Mouse (Mus musculus): ENCODE measurements at regions not wholly inside any gene's neighbourhood (a gene's known extent, or its start where the extent isn't known, plus 50 kb on each side); places are given as distances from the start of the nearest gene placed in this dataset.

DNA sequence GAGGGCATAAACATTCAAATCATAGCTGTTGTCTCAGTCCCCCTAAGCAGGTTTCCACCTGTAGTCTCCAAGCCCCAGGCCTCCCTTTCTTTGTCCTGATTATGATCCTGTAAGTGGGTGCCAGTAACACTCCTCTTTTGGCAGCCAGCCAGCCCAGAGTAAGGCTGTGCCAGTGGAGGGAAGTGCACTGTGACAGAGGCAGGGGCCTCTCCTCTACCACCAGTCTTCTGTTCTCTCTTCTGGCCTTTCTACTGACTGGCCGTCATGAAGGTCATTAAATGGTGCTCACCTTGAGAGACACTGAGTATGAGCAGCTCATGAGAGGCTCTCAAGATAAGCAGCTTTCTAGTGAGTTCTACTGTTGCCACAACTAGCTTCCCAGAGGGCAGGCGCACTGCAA is 63.5 kb upstream of the Met start:
- no peak for ATAC-seq (replicated peaks; ENCODE audit: low FRiP score, low TSS enrichment, poor library complexity, severe bottlenecking)

DNA sequence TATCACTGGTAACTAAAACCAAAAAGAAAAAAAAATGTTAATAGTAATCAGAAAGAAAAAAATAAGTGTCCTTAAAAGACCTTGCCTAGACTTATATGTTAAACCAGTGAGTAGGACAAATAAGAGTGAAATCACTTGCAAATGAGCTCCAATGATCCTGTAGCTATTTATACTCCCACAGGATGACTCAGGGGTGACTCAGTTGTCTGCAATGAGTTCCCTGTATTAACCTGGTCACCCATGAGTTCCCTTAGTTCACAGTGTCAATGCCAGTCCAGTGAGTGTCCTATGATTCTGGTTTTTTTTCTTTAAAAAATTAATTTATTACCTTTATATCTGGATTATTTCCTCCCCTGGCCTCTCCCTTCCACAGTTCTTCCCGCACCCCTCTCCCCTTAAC is 55.5 kb upstream of the Met start:
- no peak for ATAC-seq (replicated peaks; ENCODE audit: low FRiP score, low TSS enrichment, poor library complexity, severe bottlenecking)

DNA sequence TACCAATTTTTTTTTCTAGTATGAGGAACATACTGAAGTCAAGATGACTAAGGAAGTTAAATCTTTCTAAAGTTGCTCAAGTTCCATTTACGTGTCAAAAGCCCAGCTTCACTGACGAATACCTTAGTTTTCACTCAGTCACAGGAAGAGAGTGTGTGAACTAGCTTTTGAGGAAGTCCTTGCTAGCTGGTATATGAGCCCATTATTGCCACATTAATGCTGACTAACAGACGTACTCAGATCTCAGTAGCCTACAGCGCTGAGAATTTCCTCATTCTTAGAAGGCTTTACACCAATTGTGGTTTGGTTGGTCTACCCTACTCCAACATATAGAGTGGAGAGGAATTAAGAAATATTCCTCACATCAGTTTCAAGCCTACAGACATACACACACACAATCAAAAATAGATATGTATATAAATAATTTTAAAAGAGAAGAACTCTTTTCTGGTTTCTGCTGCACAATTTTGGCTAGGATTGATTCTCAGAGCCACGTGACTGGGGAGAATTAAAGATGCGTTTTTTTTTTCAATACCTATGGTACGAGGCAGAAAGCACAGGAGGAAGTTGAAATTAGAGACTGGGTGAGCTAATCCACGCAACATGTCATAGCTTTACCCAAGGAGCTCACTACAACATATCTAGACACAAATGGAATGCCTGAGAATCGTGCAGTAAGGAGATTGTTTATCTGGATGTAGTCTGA is 53.7 kb upstream of the Met start:
- no peak for ATAC-seq (replicated peaks; ENCODE audit: low FRiP score, low TSS enrichment, poor library complexity, severe bottlenecking)

DNA sequence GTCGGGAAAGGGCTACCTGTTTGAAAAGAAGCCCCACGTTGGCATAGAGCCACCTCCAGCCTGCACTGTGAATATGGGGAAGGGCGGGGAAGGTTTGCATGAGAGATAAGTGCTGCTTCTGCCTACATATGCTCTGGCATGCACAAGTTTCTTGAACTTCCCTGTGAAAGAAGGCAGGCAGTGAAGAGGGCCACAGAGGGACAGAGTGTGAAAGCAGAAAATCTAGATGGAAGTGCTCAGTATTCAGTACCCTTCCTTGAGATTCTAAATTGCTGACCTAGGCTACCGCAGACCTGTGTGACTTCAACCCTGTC is 53.2 kb upstream of the Met start:
- peak; percentile 73 for ATAC-seq (replicated peaks; ENCODE audit: low FRiP score, low TSS enrichment, poor library complexity, severe bottlenecking)

All from megakaryocyte-erythroid progenitor cell, adult 5-6 weeks (primary cell).